Mouse (Mus musculus) left cerebral cortex, postnatal 14 days (tissue): ENCODE measurements around the gene Zbtb9. TPM values are rescaled to one million over a fixed set of nuclear protein-coding genes. Genes with fewer than 3 reads are reported as not detected.

ENCODE experiments used
- DNase-seq, 2 experiments: peaks; one replicate each; pipeline ENCODE4 v3.0.0; 2021 to 2022; ENCODE audit warnings: low spot score in 2 of 2, mixed read lengths in 1 of 2
- intact Hi-C: fragments of 180-260 bp; cut with DNase I; formaldehyde crosslinking; loops from one replicate; pipeline ENCODE4 v1.15.1; 2025
- total RNA-seq, 2 experiments: library from RNA; stranded (reverse); gene quantifications; 2 replicates each; pipeline ENCODE4 v1.2.3; 2021

The Zbtb9 gene
- total RNA-seq, 2 experiments from 2014 or later = 16.1 to 16.3 TPM

DNA sequence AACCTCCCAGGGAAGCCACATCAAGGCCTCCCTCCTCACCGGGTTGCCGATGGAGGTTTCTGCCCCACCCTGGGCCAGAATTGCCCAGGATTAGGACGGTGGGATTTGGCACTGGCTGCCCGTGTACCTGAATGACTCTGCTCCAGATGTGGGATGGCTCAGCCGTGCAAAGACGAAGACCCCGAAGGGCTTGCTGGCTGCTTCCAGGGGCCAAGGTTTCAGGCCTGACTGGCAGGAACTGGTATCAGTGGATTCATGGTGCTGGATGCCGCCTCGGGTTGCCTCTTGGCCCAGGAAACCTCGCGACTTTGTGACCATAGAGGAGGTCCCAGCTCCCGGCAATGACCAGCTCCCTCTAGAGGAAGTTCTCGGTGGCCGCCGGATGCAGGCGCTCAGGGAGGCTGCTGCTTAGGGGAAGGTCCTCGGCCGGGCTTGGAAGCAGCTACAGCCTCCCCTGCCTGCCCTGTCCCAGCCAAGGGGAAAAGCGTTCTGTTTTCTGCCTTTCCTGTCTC, 55.4 kb downstream of the Zbtb9 start:
- peak; percentile 91 for DNase-seq
- intact Hi-C loops = no loop called here

DNA sequence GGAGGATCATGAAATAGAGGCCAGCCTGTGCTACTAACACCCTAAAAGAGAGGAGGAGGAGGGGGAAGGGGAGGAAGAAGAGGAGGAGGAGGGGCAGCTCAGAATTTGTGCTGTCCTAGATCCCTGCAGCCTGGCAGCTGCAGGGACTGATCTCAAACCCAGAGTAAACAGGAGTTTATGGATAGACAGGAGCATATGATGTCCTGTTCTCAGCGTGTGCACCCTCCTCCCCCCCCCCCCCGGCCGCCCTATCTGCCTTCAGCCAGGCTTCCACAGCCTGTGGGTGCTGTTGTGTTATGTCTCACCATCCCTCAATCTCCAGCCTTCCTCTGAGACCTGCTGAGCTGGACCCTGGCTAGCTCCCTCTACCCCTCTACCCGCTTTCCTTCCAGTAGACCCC, 55.9 kb downstream of the Zbtb9 start, which contains the start of gene Bak1:
Gene Bak1, minus strand, starts transcription at position 101 of the 400 bp plus-strand sequence.
- intact Hi-C loops = no loop called here
- DNase-seq = no peak

DNA sequence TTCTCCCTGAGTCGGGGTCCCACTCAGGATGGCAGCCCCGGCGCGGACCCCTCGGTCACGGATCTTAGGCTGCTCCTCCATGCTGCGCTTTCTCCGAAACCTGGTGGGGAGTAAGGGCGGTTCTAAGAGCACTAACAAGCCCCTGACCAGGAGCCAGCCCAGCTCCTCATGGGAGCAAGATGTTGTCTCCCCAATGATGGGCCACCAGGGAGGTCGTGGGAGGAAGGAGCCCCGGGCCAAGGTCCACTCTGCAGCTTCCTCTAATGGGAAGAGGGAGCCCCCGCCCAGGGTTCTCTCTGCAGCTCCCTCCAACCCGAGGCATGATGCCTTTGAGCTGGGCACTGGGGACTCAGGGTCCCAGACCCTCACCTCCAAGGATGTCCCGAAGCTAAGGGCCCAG, 56.5 kb downstream of the Zbtb9 start:
- intact Hi-C loops = no loop called here

DNA sequence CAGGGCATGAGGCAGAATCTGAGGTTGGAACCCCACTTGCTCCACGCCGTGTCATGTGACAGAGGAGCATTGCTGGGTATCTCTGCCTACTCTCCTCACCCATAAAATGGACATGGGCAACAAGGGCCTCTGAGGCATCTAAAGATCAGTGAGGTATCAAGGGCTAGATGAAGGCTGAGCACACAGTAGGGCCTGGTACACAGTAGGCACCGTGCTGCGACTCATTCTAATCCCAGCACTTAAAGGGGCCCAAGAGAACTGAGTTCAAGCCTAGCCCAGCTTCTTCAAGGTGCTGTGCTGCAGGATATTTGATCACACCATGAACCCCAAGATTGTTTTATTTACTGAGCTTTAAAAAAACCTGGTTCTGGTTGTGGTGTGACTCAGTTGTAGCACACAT, 57.9 kb downstream of the Zbtb9 start:
- no peak for DNase-seq
- intact Hi-C loops = no loop called here

More for the DNA sequence above, 56.5 kb downstream of the Zbtb9 start:
- no peak for DNase-seq

DNA sequence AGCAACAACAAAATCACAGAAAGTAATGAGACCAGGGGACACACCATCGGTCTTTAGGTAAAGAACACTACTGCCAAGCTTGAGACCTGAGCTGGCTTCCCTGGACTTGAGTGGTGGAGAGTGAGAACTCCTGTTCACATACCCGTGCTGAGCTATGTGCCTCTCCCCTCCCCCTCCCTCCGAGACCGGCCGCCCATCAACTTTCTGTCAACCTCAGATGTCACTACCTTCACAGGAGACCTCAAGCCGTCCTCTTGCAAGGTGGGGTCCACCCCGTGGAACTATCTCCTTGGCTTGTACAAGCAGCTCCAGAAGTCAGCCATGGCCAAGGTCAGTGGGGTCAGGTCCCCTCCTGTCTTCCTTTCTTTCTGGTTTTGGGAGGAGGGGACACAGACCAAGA, 59.4 kb downstream of the Zbtb9 start:
- no peak for DNase-seq
- intact Hi-C loops = loop anchor here (2.0 kb wide), 2 partner anchors 88 to 488 kb away; partner anchors contain the start of gene Grm4

DNA sequence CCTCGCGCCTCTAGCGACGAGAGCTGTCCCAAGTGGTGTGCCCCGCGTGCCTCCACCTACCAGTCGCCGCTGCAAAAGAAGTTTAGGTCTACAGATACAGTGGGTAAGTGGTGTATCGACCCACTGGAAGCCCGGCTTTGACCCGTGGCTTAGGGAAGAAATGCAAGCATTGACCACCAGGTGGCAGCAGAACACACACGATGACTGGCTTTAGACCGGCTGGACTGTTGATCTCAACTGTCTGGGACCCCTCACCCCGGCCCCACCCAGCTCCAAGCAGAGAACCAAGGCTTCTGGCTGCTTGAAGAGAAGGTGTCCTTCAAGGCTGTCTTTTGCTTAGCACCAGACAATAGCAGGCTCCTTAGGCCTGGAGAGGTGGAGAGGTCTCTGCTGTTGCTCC, 59.9 kb downstream of the Zbtb9 start:
- peak; percentile 65 to 77 for DNase-seq
- intact Hi-C loops = loop anchor here (2.0 kb wide), 2 partner anchors 88 to 488 kb away; partner anchors contain the start of gene Grm4

DNA sequence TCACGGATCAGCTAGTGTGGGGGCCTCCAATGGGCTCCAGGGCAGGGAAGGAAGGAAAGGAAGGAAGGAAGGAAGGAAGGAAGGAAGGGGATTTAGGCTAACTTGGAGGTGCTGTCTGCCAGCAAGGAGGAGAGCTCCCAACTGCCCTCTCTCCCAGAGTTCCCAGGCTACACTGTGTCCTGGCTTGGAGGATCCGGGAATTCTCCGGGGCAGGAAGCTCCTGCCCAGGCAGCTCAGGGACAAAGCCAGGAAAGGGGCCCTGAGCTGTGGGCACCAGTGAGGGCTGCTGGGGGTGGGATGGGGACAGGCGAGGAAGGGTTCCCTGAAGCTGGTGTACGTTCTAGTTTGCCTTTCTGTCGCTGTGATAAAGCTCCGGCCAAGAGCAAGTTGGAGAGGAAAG, 63.5 kb downstream of the Zbtb9 start:
- DNase-seq = no peak
- intact Hi-C loops = no loop called here

DNA sequence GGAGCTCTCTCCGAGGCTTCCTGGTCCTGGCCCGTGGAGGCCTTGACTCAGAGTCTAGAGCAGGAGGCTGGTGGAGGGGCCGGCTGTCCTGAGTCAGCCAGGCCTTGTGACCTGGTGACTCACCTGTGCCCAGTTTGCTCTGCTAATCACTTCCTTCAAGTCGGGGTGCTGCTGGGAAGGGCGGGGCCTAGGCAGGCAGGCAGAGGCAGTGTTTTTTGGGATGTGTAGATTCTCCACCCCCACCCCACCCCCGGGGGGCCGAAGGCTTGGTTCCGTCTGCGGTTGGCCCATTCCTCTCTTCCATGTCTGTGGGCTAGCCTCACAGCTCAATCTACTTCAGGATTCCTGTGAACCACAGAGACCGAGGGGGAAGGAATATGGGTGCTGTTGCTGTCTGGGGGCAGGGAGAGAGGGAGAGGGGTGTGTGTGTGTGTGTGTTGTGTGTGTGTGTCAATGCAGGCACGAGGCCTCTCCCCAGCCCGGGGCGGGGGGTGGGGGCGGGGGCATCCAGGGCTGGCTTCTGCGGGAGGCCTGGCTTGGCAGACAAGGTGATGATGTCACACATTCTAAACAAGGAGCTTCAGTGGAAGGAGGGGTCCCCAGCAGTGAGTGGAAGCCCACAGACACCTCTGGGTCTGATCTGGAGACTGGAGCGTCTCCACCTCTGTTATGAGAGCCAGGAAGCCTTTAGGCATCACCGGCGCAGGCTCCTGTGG, 65.5 kb downstream of the Zbtb9 start:
- intact Hi-C loops = no loop called here
- no peak for DNase-seq

DNA sequence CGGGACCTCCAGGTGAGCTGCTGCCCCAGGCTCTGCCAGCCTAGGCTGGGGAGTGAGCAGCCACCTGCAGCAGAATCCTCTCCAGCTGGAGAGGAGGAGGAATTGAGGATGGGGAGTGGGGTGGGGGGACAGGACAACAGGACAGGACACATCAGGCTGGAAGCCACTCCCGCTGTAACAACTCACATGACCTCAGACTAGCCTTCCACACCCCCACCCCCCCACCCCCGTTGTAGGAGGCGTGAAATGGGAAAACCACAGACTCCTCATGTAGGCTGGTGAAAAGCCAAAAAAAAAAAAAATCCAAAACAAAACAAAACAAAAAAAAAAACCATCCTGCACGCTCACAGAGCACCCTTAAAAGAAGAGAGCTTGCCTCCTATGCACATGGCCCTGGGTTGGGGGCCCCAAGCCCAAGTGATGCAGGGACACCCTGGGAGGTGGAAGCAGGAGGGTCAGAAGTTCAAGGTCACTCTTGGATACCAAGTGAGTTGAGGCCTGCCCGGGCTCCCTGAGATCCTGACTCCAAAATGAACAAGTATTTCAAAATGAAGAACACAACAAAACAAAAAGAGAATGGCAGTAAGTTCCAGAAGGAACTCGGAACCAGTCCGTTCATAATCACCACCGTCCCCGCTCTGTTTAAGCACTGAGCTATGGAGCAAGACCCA, 66.6 kb downstream of the Zbtb9 start:
- no peak for DNase-seq
- intact Hi-C loops = loop anchor here (5.0 kb wide), 1 partner anchor 43 kb away; no protein-coding TSS in a partner anchor

DNA sequence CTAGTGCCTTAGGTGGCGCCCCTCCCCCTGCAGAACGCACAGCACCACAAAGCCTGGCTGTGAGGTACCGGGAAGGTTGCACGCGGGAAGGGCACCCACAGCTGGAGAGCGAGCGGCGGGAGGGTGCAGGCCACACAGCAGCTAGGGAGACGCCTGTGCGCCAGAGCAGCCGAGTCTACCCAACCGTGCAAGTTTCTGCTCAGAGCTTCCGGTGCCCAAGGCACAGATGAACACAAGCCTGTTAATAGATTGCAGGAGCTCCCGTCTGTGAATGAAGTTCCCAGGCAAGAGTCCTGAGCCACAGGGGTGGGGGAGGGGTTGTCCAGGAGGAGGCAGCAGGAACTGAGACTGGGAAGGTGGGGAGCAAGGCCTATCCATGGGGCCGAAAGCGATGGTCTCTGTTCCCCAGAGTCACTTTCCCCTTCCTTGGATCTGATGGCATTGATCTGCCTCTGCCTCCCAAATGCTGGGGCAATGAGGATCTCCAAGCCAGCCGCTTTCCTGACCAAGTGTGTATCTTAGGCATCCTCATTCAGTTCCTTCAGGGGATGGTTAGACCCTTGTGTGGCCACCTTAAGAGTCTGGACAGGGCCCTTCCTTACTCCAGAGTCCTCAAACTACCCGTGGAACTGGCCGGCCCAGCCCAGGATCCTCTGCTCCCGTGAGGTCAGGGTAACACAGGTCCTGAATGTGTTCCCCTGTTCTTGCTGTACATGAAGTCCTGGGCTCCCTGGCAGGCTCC, 67.5 kb downstream of the Zbtb9 start:
- intact Hi-C loops = loop anchor here (5.0 kb wide), 1 partner anchor 42 kb away; no protein-coding TSS in a partner anchor
- no peak for DNase-seq

DNA sequence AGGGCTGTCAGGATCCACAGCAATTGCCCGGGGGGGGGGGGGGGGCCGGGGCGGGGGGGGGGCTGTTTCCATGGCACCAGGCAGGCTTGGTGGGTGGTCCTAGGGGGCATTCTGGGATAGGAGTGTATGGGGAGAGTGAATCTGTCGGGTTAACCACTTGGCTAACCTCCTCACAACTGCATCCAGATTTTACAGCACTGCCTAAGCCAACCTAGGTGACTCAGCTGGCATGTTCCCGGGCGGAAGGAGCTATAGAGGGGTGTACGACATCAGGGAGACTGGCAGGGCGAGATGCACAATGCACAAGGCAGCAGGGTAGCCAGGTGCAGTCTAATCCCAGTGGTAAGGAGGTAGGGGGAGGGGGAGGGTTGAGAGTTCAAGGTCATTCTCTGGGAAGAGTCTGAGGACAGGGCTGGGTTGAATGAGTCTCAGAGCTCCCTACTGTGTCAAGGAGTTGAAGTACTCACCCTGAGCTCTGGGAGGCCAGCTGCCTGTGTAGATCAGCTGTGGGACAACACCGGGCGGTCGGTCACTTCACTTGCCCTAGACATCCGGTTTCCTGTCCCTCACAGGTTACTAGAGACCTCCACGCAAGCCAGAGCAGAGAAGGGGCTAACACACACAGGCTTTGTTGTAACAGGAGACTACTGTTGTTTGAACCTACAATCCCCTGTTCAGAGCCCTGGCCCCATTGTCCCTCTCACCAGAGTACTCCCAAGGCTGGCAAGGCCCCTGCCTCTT, 68.2 kb downstream of the Zbtb9 start:
- intact Hi-C loops = loop anchor here (5.0 kb wide), 1 partner anchor 41 kb away; no protein-coding TSS in a partner anchor
- DNase-seq = no peak

DNA sequence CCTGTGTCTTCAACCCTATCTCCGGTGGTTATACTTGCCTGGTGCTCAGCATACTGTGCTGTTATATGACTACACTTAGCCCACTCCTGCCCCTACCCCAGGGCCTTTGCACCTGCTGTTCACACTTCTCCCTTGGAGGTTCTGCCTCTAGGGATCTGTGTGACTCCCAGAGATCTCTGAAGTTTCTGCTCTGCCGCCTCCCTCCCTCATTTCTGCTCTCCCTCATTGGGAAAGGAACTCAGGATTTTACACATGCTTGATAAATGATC, 68.8 kb downstream of the Zbtb9 start:
- no peak for DNase-seq
- intact Hi-C loops = loop anchor here (5.0 kb wide), 1 partner anchor 41 kb away; no protein-coding TSS in a partner anchor

DNA sequence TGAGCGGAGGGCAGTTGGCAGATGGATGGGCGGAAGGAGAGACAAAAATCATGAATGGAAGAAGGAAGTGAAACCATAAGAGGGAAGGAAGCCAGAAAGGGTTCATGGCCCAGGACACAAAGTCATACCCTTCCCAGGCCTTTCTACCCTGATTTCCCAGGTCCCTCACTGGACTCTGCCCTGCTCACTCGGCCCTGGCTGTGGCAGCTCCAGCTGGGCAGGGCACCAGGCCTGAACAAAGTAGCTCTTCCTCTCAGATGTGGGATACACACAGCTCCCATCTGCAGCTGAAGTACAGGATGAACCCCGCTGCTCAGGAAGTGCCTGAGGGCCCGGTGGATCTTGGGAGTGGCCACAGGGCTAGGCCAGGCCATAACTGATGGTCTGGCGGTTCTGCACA, 69.9 kb downstream of the Zbtb9 start:
- no peak for DNase-seq
- intact Hi-C loops = loop anchor here (5.0 kb wide), 1 partner anchor 39 kb away; no protein-coding TSS in a partner anchor

DNA sequence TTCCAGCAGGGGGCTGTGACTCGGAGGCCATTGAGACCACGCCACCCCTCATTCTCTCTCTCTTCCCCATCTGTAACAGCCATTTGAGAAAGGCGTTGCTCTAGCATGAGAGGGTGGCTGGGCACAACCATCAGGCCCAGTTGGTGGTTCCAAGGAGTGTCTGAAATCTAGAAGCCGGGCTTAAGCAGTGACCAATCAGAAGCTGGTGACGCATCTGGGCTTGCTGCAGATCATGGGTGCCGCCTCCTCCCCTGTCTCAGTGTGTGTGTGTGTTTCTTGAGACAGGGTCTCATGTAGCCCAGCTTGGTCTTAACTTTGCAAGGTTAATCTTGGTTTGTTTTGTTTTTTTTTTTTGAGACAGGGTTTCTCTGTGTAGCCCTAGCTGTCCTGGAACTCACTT, 72.2 kb downstream of the Zbtb9 start:
- intact Hi-C loops = no loop called here
- DNase-seq = no peak

DNA sequence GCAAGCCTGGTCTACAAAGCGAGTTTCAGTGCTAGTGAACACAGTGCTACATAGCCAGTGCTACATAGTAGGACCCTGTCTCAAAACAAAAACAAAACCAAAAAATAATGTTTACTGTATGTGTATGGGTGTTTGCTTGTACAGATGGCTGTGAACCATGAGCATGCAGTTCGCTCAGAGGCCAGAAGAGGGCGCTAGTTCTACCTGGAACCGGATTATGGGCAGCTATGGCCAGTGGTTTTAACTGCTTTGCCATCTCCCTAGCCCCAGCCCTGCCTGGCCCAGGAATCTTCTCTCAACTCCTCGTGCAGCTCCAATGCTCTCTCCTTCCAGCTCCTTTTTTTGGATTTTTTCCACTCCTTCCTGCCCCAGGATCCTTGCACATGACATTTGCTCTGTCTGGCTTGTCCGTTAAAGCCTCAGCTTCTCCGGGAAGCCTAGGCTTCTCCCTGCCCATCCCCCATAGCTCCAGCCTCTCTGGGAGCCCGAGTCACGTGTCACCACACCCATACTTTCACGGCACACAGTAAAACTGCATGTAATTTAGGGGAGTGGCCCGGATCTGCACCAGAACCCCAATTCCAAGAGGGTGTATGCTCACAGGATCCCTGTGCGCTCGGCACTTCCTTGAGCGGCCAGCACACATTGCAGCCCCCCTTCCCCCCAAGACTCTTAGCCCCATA, 74.9 kb downstream of the Zbtb9 start:
- DNase-seq = no peak
- intact Hi-C loops = no loop called here

DNA sequence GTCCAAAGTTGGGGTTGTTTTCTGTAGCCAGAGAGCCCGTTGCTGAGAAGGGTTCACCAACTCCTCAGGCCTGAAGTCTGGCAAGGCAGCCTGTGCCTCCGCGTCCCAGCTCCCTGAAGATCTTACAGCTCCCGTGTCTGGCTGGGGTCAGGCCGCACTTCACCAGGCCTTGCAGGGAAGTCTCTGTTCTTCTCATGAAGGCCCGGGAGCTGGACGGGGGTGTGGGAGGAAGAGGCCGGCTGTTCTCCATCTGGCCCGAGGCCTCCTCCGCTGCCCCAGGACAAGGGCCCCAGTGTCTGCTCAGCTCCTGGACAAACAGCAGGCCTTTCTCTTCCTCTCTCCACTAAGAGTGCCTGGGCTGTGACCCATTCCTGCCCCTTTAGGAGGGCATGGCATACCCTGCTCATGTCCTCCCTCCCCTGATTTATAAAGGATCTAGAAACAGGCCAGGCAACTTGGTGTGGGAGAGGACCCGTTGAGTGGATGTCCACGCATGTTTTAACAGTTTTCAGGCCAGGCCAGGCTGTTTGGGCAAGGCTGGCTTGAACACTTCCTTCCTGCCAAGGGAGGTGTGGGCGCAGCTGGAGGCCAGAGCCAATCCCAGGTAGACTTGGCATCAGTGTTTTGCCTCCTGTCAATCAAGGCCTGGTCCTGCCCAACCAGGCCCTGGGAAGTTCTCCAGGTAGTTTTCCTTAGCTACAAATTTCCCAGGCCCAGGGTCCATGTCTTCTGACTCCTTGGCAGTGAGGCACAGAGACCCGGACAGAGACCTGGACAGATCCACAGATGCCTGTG, 75.7 kb downstream of the Zbtb9 start:
- intact Hi-C loops = no loop called here
- peak in 1 of 2 experiments; percentile 18 for DNase-seq

DNA sequence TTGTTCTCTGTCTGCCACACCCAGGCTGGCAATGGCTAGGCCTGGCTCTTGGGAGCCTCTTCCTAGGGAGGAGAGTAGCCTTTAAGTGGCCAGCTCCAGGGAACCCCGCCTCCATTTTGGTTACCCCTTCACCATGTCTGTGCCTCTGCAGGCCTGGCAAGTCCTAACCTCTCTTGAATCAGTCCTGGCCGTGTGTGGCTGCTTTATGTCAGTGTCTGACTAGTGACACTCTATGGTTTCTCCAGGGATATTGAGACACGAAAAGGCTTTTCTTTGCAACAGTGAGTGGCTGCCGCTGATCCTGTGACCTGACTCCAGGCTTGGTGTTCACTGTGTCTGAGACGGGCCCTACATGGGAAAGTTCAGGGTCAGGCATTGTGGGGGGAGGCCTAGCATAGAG, 77.9 kb downstream of the Zbtb9 start:
- no peak for DNase-seq
- intact Hi-C loops = no loop called here

DNA sequence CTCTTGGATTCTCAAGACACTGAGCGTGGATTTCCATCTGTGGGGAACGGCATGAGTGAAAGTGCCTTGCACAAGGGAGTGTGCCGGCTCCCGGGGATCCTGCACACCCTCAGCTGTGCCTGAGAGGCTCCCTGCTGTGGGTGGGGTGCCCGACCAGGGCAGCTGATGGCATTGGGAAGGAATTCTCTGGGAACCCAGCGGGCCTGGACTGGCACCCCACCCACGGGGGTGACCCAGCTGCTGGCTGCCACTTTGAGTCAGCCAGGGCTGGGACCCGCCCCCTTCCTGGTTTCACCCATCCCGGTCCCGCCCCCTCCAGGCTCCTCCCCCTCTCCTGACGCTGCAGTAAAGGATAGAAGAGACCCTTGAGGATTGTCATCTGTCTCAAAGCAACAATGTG, 78.5 kb downstream of the Zbtb9 start:
- DNase-seq = no peak
- intact Hi-C loops = no loop called here
